Mouse (Mus musculus): Measurements from ENCODE around the gene Masp2. TPM values are rescaled to one million over a fixed set of nuclear protein-coding genes. Genes with fewer than 3 reads are reported as not detected.
A peak's percentile ranks its signal among the peaks of the same experiment; 100 is the strongest.

Masp2 gene
- polyA plus RNA-seq (2012; ENCODE audit: insufficient read depth, insufficient read length, missing spikeins), result not detected in 2 replicates

DNA sequence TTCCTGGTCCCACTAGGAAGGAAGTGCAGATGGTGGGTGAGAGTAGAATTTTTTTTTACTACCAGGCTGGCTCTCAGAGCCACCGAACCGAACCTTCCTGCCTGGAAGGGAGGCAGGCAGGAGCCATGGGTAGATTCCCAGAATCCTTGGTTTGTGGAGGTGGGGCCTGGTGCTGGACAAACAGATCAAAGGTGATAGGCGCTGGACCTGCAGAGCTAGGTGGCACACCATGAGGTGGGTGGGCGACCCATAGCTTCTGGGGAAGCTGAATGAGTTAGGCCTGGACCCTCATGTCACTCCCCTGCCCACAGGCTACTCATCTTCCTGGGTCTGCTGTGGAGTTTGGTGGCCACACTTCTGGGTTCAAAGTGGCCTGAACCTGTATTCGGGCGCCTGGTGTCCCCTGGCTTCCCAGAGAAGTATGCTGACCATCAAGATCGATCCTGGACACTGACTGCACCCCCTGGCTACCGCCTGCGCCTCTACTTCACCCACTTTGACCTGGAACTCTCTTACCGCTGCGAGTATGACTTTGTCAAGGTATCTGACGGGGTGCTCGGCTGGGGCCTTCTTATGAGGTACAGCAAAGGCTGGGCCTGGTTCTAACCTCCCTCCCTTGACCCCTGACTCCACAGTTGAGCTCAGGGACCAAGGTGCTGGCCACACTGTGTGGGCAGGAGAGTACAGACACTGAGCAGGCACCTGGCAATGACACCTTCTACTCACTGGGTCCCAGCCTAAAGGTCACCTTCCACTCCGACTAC lies at the start of gene Masp2:
TSS of gene Masp2 (plus strand) at position 198 of the 764 bp plus-strand sequence.
- Histone ChIP-seq H3K4me3 (ENCODE audit: insufficient read depth, low read length) (no peak within 1 kb of the TSS), H3K4me1 (ENCODE audit: control insufficient read depth, insufficient read depth, low read length) (peaks cover 24% of the 10 kb centered on the region), H3K27ac (ENCODE audit: insufficient read depth, low read depth, low read length) (no peak within 1 kb of the TSS)
- no peak for TF ChIP-seq CTCF (IDR thresholded peaks at IDR 0.05; ENCODE audit: low read depth, low read length)
- no peak for TF ChIP-seq POLR2A (IDR thresholded peaks at IDR 0.05; ENCODE audit: borderline replicate concordance, low read depth, low read length)

DNA sequence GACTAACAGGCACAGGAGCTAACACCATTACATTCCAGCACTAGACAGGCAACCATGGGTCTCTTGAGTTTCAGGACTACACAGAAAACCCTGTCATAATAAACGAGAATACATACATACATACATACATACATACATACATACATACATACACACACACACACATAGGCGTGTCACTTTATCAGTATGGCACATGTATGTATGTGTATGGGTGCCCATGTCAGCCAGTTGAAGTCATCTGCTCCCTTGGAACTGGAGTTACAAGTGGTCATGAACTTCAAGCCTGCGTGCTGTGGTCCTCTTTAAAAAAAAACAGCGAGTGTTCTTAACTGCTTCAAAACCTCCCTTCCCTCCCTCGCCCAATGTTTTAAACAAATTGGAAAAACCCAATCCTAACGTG lies 44.6 kb upstream of the Masp2 start:
- peaks cover 7% of the 10 kb centered on the region; the same call in 1 of the 2 replicates for H3K4me1 ChIP-seq (ENCODE audit: control insufficient read depth, insufficient read depth, low read length)
- H3K27ac ChIP-seq (ENCODE audit: insufficient read depth, low read depth, low read length), result peak overlapping the region; percentile 40; the same call in 1 of the 2 replicates
- H3K4me3 ChIP-seq (ENCODE audit: insufficient read depth, low read length), result peak overlapping the region; percentile 79
- no peak for TF ChIP-seq CTCF (IDR thresholded peaks at IDR 0.05; ENCODE audit: low read depth, low read length)
- TF ChIP-seq POLR2A (IDR thresholded peaks at IDR 0.05; ENCODE audit: borderline replicate concordance, low read depth, low read length), result no peak

DNA sequence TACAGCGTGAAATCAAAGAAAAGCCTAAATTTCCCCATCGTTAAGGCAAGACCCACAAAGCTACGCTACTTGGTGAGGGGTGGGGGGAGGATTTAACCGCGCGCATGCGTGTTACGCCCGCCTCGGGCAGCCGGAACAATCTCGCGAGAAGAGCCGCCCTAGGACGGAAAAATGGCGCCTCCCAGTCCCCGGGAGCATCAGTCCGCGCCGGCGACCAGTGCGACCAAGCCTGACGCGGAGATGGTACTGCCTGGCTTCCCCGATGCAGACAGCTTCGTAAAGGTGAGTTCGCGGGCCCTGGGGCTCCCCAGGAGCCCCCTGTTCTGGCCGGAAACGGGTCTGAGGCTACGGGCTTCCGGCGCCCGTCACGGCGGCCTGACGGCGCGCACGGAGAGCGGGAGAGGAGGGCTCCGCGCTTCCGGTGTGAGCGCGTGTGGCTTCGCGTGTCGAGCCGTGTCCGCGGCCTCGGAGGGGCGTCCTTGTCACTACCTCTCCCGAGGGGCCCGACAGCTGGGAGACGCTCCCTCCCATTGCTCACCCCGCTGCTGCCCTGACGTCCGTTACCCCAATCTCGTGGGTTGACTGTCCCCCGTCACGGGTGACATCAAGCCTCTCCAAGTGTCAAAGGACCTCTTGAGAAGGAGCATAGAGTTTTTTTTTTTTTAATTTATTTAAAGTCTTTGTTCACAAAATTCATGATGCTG lies 43.9 kb upstream of the Masp2 start, which contains the start of gene Exosc10:
TSS of gene Exosc10 (plus strand) at position 133 of the 704 bp plus-strand sequence.
- Histone ChIP-seq H3K4me3 (ENCODE audit: insufficient read depth, low read length) (peak within 1 kb of the TSS; percentile 79), H3K4me1 (ENCODE audit: control insufficient read depth, insufficient read depth, low read length) (peaks cover 7% of the 10 kb centered on the region; the same call in 1 of the 2 replicates), H3K27ac (ENCODE audit: insufficient read depth, low read depth, low read length) (peak within 1 kb of the TSS; percentile 70)
- TF ChIP-seq POLR2A (IDR thresholded peaks at IDR 0.05; ENCODE audit: borderline replicate concordance, low read depth, low read length), result no peak
- TF ChIP-seq CTCF (IDR thresholded peaks at IDR 0.05; ENCODE audit: low read depth, low read length), result no peak

DNA sequence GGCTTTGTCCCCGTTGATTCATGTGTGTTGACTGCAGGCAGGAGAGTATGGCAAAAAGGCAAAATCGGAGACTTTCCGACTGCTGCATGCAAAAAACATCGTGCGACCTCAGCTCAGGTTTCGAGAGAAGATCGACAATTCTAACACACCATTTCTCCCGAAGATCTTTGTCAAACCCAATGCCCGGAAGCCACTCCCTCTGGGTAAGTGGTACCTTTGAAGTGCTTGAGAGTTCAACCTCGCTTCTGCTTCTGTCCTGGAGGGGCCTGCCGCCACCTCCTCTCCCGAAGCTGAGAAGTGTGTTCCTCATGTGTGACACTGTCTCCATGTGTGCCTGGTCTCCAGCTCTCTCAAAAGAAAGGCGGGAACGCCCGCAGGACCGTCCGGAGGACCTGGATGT lies 39.7 kb upstream of the Masp2 start:
- no peak for TF ChIP-seq POLR2A (IDR thresholded peaks at IDR 0.05; ENCODE audit: borderline replicate concordance, low read depth, low read length)
- TF ChIP-seq CTCF (IDR thresholded peaks at IDR 0.05; ENCODE audit: low read depth, low read length), result no peak
- no peak overlapping the region for H3K27ac ChIP-seq (ENCODE audit: insufficient read depth, low read depth, low read length)
- no peak overlapping the region for H3K4me3 ChIP-seq (ENCODE audit: insufficient read depth, low read length)
- peaks cover 7% of the 10 kb centered on the region; the same call in 1 of the 2 replicates for H3K4me1 ChIP-seq (ENCODE audit: control insufficient read depth, insufficient read depth, low read length)

DNA sequence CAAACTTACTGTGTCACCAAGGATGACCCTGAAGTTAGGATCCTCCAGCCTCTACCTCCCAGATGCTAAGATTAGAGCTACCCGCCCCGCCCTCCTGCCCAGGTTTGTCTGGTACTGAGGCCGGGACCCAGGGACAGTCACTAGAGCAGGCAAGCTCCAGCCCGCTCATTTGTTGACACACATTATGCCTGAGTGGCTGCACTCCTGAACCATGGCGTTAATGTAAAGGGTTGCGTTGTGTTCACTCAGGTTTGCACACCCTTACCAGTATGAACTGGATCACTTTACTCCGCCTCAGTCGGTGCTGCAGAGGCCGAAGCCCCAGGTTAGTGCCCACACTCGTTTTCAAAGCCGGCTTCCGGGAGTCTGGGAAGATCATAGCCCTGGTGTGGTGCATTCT lies 38.8 kb upstream of the Masp2 start:
- TF ChIP-seq CTCF (IDR thresholded peaks at IDR 0.05; ENCODE audit: low read depth, low read length) (no peak), POLR2A (IDR thresholded peaks at IDR 0.05; ENCODE audit: borderline replicate concordance, low read depth, low read length) (no peak)
- Histone ChIP-seq H3K4me3 (ENCODE audit: insufficient read depth, low read length) (no peak overlapping the region), H3K4me1 (ENCODE audit: control insufficient read depth, insufficient read depth, low read length) (peaks cover 5% of the 10 kb centered on the region; the same call in 1 of the 2 replicates), H3K27ac (ENCODE audit: insufficient read depth, low read depth, low read length) (no peak overlapping the region)

DNA sequence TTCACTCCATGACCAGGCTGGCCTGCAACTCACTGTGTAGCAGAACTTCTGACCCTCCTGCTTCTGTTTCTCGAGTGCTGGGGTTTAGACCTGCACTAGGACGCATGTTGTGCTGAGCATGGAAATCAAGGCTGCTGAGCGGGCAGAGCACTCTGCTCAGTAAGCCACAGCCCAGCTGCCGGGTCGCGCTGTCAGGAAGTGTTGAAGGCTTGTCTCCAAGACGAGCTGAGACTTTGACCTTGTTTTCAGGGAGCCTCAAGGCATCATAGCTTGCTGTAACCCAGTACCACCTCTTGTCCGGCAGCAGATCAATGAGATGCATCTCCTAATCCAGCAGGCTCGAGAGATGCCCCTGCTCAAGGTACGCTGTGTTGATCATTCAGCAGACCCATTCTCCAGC lies 32.2 kb upstream of the Masp2 start:
- Histone ChIP-seq H3K4me3 (ENCODE audit: insufficient read depth, low read length) (no peak overlapping the region), H3K27ac (ENCODE audit: insufficient read depth, low read depth, low read length) (no peak overlapping the region), H3K4me1 (ENCODE audit: control insufficient read depth, insufficient read depth, low read length) (no peaks in the 10 kb centered on the region)
- TF ChIP-seq CTCF (IDR thresholded peaks at IDR 0.05; ENCODE audit: low read depth, low read length) (no peak), POLR2A (IDR thresholded peaks at IDR 0.05; ENCODE audit: borderline replicate concordance, low read depth, low read length) (no peak)

DNA sequence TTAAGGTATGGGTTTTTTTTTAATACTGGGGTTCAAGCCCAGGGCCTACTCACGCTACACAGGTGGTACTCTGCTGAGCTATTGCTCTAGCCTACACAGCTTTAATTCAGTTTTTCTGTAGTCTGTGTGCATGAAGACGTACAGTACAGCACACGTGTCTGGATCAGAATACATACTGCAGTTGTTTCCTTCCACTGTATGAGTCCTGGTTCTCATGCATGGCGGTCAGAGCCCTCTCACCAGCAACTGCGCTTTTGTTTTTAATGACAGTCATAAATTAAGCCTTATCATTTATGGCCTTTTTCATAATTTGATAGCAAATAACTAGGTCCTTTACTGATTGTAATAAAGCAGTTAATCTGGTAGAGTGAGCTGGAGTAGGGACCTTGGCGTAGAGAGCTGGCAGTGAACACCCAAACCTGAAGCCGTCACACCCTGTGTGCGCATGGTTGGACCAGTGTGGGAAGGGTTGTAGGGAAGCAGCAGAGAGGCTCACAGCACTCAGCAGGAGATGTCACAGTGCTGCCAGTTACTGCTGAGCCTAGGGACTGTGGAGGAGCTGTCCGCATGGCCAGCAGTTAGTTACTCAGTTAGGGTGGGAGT lies 31.6 kb upstream of the Masp2 start:
- H3K27ac ChIP-seq (ENCODE audit: insufficient read depth, low read depth, low read length), result no peak overlapping the region
- H3K4me1 ChIP-seq (ENCODE audit: control insufficient read depth, insufficient read depth, low read length), result no peaks in the 10 kb centered on the region
- TF ChIP-seq POLR2A (IDR thresholded peaks at IDR 0.05; ENCODE audit: borderline replicate concordance, low read depth, low read length), result no peak
- TF ChIP-seq CTCF (IDR thresholded peaks at IDR 0.05; ENCODE audit: low read depth, low read length), result no peak
- no peak overlapping the region for H3K4me3 ChIP-seq (ENCODE audit: insufficient read depth, low read length)

DNA sequence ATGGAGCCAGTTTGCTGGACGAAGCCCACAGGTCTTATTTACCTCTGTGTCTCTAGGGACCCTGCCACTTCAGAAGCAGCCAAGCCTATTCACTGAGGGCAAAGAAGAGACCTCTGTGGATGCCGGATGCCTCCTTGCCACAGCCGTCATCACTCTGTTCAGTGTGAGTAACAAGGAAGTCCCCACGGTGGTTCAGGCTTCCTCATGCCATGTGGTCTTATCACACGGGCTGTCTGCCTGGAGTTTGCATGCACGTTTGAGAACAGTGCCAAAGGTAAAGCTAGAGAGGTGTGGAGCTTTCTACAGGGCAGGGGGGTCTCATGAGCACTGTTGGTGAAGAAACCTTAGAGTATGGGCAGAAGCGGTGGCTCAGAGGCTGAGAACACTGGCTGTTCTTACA lies 29.1 kb upstream of the Masp2 start:
- no peak overlapping the region for H3K27ac ChIP-seq (ENCODE audit: insufficient read depth, low read depth, low read length)
- H3K4me1 ChIP-seq (ENCODE audit: control insufficient read depth, insufficient read depth, low read length), result no peaks in the 10 kb centered on the region
- H3K4me3 ChIP-seq (ENCODE audit: insufficient read depth, low read length), result no peak overlapping the region
- TF ChIP-seq CTCF (IDR thresholded peaks at IDR 0.05; ENCODE audit: low read depth, low read length), result no peak
- TF ChIP-seq POLR2A (IDR thresholded peaks at IDR 0.05; ENCODE audit: borderline replicate concordance, low read depth, low read length), result no peak

DNA sequence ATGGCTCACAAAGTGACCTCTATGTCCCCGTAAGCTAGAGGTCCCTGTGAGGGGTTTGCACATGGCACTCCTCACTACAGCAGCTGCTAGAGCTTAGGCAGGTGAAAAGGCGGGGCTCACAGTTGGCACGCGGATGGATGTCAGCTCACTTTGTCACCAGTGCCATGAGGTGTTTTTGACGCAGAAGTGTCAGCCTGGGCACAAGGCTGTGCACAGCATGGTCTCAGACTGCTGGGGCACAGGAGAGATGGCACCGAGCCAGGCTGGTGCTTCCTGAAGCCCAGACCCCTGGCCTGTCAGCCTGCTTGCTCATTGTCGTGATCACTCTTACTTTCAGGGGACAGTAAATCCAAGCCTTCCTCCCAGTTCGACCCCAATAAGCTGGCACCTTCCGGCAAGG lies 21.6 kb upstream of the Masp2 start:
- Histone ChIP-seq H3K4me1 (ENCODE audit: control insufficient read depth, insufficient read depth, low read length) (peaks cover 5% of the 10 kb centered on the region), H3K27ac (ENCODE audit: insufficient read depth, low read depth, low read length) (no peak overlapping the region), H3K4me3 (ENCODE audit: insufficient read depth, low read length) (no peak overlapping the region)
- TF ChIP-seq POLR2A (IDR thresholded peaks at IDR 0.05; ENCODE audit: borderline replicate concordance, low read depth, low read length) (no peak), CTCF (IDR thresholded peaks at IDR 0.05; ENCODE audit: low read depth, low read length) (no peak)

All from bone marrow macrophage, adult 2 months (primary cell).